Mouse (Mus musculus): ENCODE data around the gene Sall4.

DNA sequence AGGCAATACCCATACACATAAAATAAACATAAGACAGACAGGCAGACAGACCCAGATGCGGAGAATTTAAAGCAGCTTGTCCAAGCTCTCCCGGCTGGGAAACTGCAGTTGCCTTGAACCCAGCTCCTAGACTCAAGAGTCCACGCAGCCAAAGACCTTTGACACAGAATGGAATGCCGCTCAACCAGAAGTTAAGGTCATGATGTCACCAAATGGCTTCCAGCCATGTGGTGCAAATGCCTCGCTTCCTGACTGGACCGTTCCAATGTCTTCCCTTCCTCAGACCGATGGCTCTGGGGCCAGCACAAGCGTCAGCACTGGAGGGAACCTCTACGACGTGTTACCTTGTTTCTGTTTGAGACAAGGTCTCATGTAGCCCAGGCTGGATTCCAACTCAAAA lies 29.9 kb downstream of the Sall4 start:
- TF ChIP-seq CTCF (conservative IDR thresholded peaks at IDR 0.05; ENCODE audit: insufficient read depth, insufficient read length, low read depth, low read length) = no peak
- TF ChIP-seq POLR2A (IDR thresholded peaks at IDR 0.05; ENCODE audit: low read depth, low read length) = no peak
